Mouse (Mus musculus) heart, adult 2 months (tissue): ENCODE results near the gene Klhl30. TPM values are rescaled to one million over a fixed set of nuclear protein-coding genes. Genes with fewer than 3 reads are reported as not detected.

Experiments used
- DNase-seq, 2 experiments: peaks; one replicate each; pipeline ENCODE4 v3.0.0; 2021
- H3K27ac ChIP-seq: fragments of 200-600 bp; 2 replicates; pipeline ENCODE4 v1.8.1; 2022
- H3K27me3 ChIP-seq: fragments of 200-500 bp; 2 replicates; pipeline ENCODE4 v1.6.1; 2012; ENCODE audit warnings: mild to moderate bottlenecking, low read length, inconsistent platforms, mixed read lengths; ENCODE audit not compliant: control insufficient read depth, insufficient read depth
- H3K36me3 ChIP-seq: fragments of 200-500 bp; 2 replicates; pipeline ENCODE4 v1.6.1; 2012; ENCODE audit warnings: low read length, inconsistent platforms; ENCODE audit not compliant: control insufficient read depth, insufficient read depth
- H3K4me1 ChIP-seq: fragments of 200-500 bp; 2 replicates; pipeline ENCODE4 v1.6.1; 2011; ENCODE audit warnings: low read length; ENCODE audit not compliant: control insufficient read depth, insufficient read depth
- H3K4me3 ChIP-seq: fragments of 200-600 bp; 2 replicates; pipeline ENCODE4 v1.8.1; 2022
- H3K79me2 ChIP-seq: fragments of 200-500 bp; replicated peaks from 2 replicates; pipeline ENCODE4 v1.6.1; 2012; ENCODE audit warnings: mild to moderate bottlenecking, inconsistent platforms, low read length, moderate library complexity, mixed read lengths; ENCODE audit not compliant: control insufficient read depth, insufficient read depth
- H3K9ac ChIP-seq: fragments of 200-500 bp; 2 replicates; pipeline ENCODE4 v1.6.1; 2012; ENCODE audit warnings: low read depth, mild to moderate bottlenecking, control low read depth, inconsistent platforms, low read length, mixed read lengths
- CTCF ChIP-seq: fragments of 200-600 bp; IDR thresholded peaks from 2 replicates; pipeline ENCODE4 v1.8.1; 2022; ENCODE audit warnings: antibody characterized with exemption, mild to moderate bottlenecking, moderate library complexity
- EP300 ChIP-seq: fragments of 200-500 bp; IDR thresholded peaks from 2 replicates; pipeline ENCODE4 v1.6.1; 2011; ENCODE audit warnings: low read depth, low read length, control low read depth; ENCODE audit not compliant: insufficient read depth
- POLR2A ChIP-seq: fragments of 200-500 bp; IDR thresholded peaks from 2 replicates; pipeline ENCODE4 v1.6.1; 2011; ENCODE audit warnings: mild to moderate bottlenecking, low read depth, low read length, control low read depth; ENCODE audit not compliant: insufficient read depth
- whole genome bisulfite sequencing: fragments of 180-500 bp; shearing (Covaris S2); methylation state at CpG from one replicate; pipeline ENCODE4 v1.1.7; 2018; 5-methylcytosine and 5-hydroxymethylcytosine counted together
- intact Hi-C: fragments of 180-260 bp; cut with DNase I; formaldehyde crosslinking; loops from one replicate; pipeline ENCODE4 v1.15.1; 2025
- polyA plus RNA-seq: library from polyadenylated mRNA; depleted of rRNA; stranded (reverse); fragments of >200 nt; gene quantifications from 2 replicates; pipeline ENCODE4 v1.2.3, GENCODE M21; 2012
- total RNA-seq, 2 experiments: library from RNA; stranded (reverse); gene quantifications; 2 replicates each; pipeline ENCODE4 v1.2.3; 2021

Klhl30 gene
- total and polyA plus RNA-seq, 3 experiments: 34.7 to 59.8 (median 46.0) TPM

- Histone ChIP-seq H3K27me3 (no peaks in the 10 kb centered on the region), H3K4me3 (no peak overlapping the region), H3K36me3 (no peaks in the 10 kb centered on the region), H3K27ac (no peak overlapping the region), H3K79me2 (no peaks in the 10 kb centered on the region), H3K9ac (no peak overlapping the region), H3K4me1 (peaks cover 2% of the 10 kb centered on the region)
- TF ChIP-seq POLR2A: no peak
- TF ChIP-seq CTCF: no peak
- TF ChIP-seq EP300: no peak
- no peak for DNase-seq
- 92% methylated on average over 4 of the region's 4 CpGs for WGBS
- intact Hi-C loops: no loop called here
Observed at GRCm38 (mm10) chr1:91312273-91312672, 38.5 kb upstream of the Klhl30 start.

DNA sequence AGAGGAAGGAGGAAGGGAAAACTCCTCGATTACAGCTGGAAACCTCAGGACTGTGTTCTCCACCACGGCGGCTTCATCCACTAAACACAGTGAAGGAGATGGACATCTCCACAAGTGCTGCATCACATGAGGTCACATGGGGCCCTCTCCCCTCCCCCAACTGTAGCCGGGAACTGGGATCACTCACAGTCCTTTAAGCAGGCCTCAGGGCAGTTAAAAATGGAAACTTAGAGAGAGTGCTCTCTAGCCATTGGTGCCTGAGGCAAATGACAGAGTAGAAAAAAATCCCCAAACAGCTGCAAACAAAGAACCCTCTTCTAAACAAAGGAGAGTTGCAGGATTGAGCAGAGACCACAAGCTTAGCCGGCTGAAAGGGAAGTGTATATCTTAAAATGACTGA lies 37.6 kb upstream of the Klhl30 start:
- no peak overlapping the region for H3K27ac ChIP-seq

DNA sequence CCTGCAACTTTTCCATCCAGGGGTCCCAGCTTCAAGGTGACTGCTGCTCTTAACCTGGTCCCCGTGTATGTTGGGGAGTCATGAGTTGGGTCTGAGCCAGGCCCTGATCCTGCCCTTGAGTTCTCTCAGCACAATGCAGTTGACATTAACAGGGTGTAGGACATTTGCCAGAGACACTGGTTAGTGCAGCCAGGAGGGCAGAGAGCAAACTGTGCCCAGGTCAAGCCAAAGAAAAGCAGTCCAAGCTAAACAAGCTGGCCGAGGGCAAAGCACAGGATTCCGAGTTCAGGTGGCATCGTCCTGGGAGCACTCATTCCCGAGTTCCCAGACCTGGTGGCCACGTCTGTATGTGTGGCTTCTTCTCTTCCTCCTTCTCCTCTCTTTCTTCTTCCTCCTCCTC lies 33.2 kb upstream of the Klhl30 start:
- no peak overlapping the region for H3K4me3 ChIP-seq
- H3K27me3 ChIP-seq: no peaks in the 10 kb centered on the region
- no peaks in the 10 kb centered on the region for H3K79me2 ChIP-seq
- no peaks in the 10 kb centered on the region for H3K36me3 ChIP-seq
- TF ChIP-seq POLR2A: no peak
- TF ChIP-seq CTCF: no peak
- TF ChIP-seq EP300: no peak
- 70% methylated on average over 6 of the region's 6 CpGs for WGBS
- DNase-seq: no peak
- peaks cover 2% of the 10 kb centered on the region for H3K4me1 ChIP-seq
- intact Hi-C loops: no loop called here
- H3K9ac ChIP-seq: no peak overlapping the region
- no peak overlapping the region for H3K27ac ChIP-seq

More for the DNA sequence above, 37.6 kb upstream of the Klhl30 start:
- WGBS: 35% methylated on average over 5 of the region's 5 CpGs
- H3K4me3 ChIP-seq: no peak overlapping the region
- no peaks in the 10 kb centered on the region for H3K27me3 ChIP-seq
- TF ChIP-seq POLR2A (no peak), CTCF (no peak), EP300 (no peak)
- H3K79me2 ChIP-seq: no peaks in the 10 kb centered on the region
- H3K9ac ChIP-seq: no peak overlapping the region
- no peaks in the 10 kb centered on the region for H3K36me3 ChIP-seq
- H3K4me1 ChIP-seq: peaks cover 2% of the 10 kb centered on the region
- DNase-seq: peak in 1 of 2 experiments; percentile 22
- intact Hi-C loops: no loop called here

DNA sequence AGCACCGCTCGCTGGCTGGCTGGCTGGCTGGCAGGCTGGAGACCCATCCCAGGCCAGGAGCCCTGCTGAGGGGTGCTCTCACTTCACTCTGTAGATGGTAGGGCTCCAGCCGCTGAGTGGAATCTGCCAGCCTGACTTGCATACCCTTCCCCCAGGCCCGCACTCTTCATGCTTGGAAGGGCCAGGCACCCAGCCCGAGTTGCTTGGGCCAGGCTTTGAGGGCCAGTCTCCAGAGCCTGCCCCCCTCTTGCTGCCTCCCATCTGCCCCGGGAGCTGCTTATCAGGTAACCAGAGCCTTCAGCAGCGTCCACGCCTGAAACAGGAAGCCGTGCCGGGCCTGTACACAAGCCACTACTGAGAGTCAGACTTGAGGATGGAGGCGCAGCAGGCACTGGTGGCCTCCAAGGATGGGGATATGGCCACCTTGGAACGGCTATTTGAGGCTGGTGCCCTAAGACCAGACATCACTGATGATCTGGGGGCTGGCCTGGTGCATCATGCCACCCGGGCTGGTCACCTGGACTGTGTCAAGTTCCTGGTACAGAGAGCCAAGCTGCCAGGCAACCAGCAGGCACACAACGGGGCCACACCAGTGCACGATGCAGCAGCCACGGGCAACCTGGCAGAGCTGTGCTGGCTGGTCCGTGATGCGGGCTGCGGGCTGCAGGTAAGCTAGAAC lies 28.9 kb upstream of the Klhl30 start, which contains the start of gene Espnl:
Espnl (plus strand) TSS at position 316 of the 679 bp plus-strand sequence.
- whole genome bisulfite sequencing: 35% methylated on average over 19 of the region's 19 CpGs
- DNase-seq: peak in 1 of 2 experiments; percentile 32
- H3K27ac ChIP-seq: no peak within 1 kb of the TSS

DNA sequence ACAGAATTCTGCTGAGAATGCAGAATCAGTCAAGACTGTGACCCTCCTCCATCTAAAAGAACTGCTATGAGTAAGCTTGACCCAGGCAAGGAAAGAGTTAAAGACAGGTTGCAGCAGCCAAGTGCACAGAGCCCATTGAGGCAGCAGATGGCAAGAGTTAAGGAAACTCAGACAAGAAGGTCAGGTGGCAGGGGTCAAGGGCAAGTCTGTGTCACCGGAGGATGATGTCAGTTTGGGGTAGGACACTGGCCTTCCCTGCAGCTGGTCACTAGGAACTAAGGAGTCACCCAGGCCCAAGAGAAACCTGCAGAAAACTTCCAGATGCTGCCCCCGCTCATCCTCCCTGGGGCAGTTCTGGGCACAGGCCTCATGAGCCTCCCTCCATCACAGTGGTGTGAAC lies 26.2 kb upstream of the Klhl30 start:
- intact Hi-C loops: no loop called here
- H3K27me3 ChIP-seq: no peaks in the 10 kb centered on the region
- H3K79me2 ChIP-seq: no peaks in the 10 kb centered on the region
- no peak overlapping the region for H3K4me3 ChIP-seq
- 72% methylated on average over 2 of the region's 2 CpGs for WGBS
- no peak for TF ChIP-seq CTCF
- no peak for TF ChIP-seq EP300
- TF ChIP-seq POLR2A: no peak
- no peak for DNase-seq
- H3K27ac ChIP-seq: no peak overlapping the region
- no peaks in the 10 kb centered on the region for H3K36me3 ChIP-seq
- no peak overlapping the region for H3K9ac ChIP-seq
- H3K4me1 ChIP-seq: no peaks in the 10 kb centered on the region

More for the DNA sequence above, 28.9 kb upstream of the Klhl30 start, which contains the start of gene Espnl:
- TF ChIP-seq CTCF (no peak), EP300 (no peak), POLR2A (no peak)
- Histone ChIP-seq H3K4me3 (no peak within 1 kb of the TSS), H3K79me2 (no peaks in the 10 kb centered on the region), H3K27me3 (no peaks in the 10 kb centered on the region), H3K4me1 (no peaks in the 10 kb centered on the region), H3K9ac (no peak within 1 kb of the TSS), H3K36me3 (no peaks in the 10 kb centered on the region)
- intact Hi-C loops: no loop called here

DNA sequence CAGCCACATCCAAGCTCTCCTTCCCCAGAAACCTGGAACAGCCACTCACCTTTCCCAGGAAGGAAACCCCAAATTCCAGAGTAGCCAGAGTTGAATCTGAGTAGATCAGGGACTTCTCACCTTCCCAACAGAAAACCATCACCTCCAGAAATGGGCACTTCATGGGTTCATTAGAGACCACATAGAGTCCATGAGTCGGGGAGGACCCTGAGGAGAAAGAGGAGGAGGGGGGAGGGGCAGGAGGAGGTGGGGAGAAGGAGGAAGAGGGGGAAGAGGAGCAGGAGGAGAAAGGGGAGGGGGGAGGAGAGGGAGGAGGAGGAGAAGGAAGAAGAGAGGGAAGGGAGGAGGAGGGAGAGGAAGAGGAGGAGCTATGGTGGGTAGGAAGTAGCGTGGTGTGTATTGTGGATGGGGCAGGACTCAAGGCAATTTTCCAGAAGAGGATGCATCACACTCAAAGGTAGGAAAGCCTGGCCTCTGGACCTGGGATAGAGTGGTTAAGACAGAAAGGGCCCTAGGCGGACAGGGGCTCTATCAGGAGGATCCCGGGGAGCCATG lies 25.3 kb upstream of the Klhl30 start:
- H3K9ac ChIP-seq: no peak overlapping the region
- H3K79me2 ChIP-seq: no peaks in the 10 kb centered on the region
- no peak for TF ChIP-seq POLR2A
- no peaks in the 10 kb centered on the region for H3K27me3 ChIP-seq
- H3K4me3 ChIP-seq: no peak overlapping the region
- no peaks in the 10 kb centered on the region for H3K4me1 ChIP-seq
- DNase-seq: no peak
- H3K27ac ChIP-seq: no peak overlapping the region
- intact Hi-C loops: no loop called here
- H3K36me3 ChIP-seq: no peaks in the 10 kb centered on the region
- 66% methylated on average over 4 of the region's 4 CpGs for WGBS
